Mouse (Mus musculus) forebrain, embryonic 12.5 days (tissue): ENCODE measurements around the gene Thada. TPM values are rescaled to one million over a fixed set of nuclear protein-coding genes. Genes with fewer than 3 reads are reported as not detected.

Source experiments
- ATAC-seq: fragments of 200-750 bp; cut with Nextera tagmentation; 2 replicates; pipeline ENCODE4 v1.8.0; 2017; ENCODE audit warnings: moderate TSS enrichment; ENCODE audit not compliant: low FRiP score
- H3K27ac ChIP-seq: fragments of 300-500 bp; sonication (generic); 2 replicates; pipeline ENCODE4 v1.5.1; 2016; ENCODE audit warnings: mild to moderate bottlenecking
- H3K27me3 ChIP-seq: fragments of 300-500 bp; sonication (generic); 2 replicates; pipeline ENCODE4 v1.6.1; 2016; ENCODE audit warnings: mild to moderate bottlenecking
- H3K36me3 ChIP-seq: fragments of 300-500 bp; sonication (generic); replicated peaks from 2 replicates; pipeline ENCODE4 v1.6.1; 2016; ENCODE audit warnings: mild to moderate bottlenecking
- H3K4me1 ChIP-seq: fragments of 300-500 bp; sonication (generic); 2 replicates; pipeline ENCODE4 v1.6.1; 2016
- H3K4me2 ChIP-seq: fragments of 300-500 bp; sonication (generic); 2 replicates; pipeline ENCODE4 v1.6.1; 2016; ENCODE audit warnings: mild to moderate bottlenecking, moderate library complexity
- H3K4me3 ChIP-seq: fragments of 300-500 bp; sonication (generic); replicated peaks from 2 replicates; pipeline ENCODE4 v1.5.1; 2016; ENCODE audit warnings: mild to moderate bottlenecking
- H3K9ac ChIP-seq: fragments of 300-500 bp; sonication (generic); 2 replicates; pipeline ENCODE4 v1.6.1; 2016; ENCODE audit warnings: mild to moderate bottlenecking
- H3K9me3 ChIP-seq: fragments of 300-500 bp; sonication (generic); 2 replicates; pipeline ENCODE4 v1.6.1; 2016
- WGBS: fragments of 180-500 bp; shearing (Covaris S2); methylation state at CpG from one replicate; pipeline ENCODE4 v1.1.7; 2016; 5-methylcytosine and 5-hydroxymethylcytosine counted together
- polyA plus RNA-seq: library from polyadenylated mRNA; unstranded; fragments of >200 nt; fragmentation: Nextera tagmentation; extraction: Ambion mirVana; gene quantifications from 2 replicates; pipeline ENCODE4 v1.2.1, GENCODE M21; 2016

Gene Thada
- polyA plus RNA-seq, 1 experiment from 2014 or later = 11.8 TPM

DNA sequence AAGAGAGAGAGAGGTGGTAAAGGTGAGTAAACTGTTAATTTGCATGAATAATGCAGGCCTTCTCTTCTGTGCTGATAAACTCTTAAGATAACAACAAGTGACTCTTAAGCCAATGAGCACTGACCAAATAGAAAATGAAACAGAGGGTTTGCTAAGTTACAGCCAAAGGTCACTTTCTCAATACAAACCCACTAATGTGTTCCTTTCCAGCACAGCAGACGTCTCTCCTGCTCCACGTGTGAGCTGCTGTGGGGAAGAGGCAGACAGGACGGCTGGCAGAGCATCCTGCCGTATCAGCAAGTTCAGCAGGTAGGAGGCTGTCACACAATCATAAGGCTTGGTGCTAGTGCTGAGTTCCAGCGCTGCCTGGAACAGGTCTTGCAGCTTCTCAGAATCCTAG lies 34.0 kb downstream of the Thada start:
- no peaks in the 10 kb centered on the region for H3K4me1 ChIP-seq
- no peak overlapping the region for H3K27ac ChIP-seq
- H3K9ac ChIP-seq = no peak overlapping the region
- peaks cover 84% of the 10 kb centered on the region for H3K36me3 ChIP-seq
- H3K4me2 ChIP-seq = no peak overlapping the region
- 86% methylated on average over 5 of the region's 5 CpGs for WGBS
- no peak overlapping the region for H3K4me3 ChIP-seq
- H3K9me3 ChIP-seq = no peaks in the 10 kb centered on the region
- no peaks in the 10 kb centered on the region for H3K27me3 ChIP-seq
- ATAC-seq = no peak

- no peak overlapping the region for H3K4me2 ChIP-seq
- H3K9me3 ChIP-seq = no peaks in the 10 kb centered on the region
- peaks cover 58% of the 10 kb centered on the region for H3K36me3 ChIP-seq
- no peak overlapping the region for H3K9ac ChIP-seq
- no peak for ATAC-seq
- no peaks in the 10 kb centered on the region for H3K27me3 ChIP-seq
- H3K4me3 ChIP-seq = no peak overlapping the region
- no peaks in the 10 kb centered on the region for H3K4me1 ChIP-seq
- WGBS = 95% methylated on average over 1 of the region's 1 CpGs
- H3K27ac ChIP-seq = no peak overlapping the region
Observed at GRCm38 (mm10) chr17:84424258-84424657, 41.7 kb downstream of the Thada start.

DNA sequence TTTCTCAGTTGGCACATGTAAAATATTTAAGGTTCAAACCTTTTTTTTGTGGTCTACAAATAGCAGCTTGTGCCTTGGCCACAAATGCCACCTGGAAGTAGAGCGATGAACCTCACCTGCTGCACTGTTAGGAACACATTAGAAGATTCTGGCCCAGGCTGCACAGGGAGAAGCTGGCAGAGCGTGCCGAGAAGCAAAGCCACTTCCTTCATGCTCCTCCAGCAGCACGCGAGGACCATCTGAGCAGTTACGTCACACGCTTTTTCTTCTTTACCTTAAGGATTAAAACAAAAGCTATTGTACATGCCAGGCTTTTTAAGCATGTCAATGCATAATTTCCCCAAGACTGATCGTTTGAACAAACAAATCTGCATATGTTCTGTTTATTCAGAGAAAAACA lies 43.1 kb downstream of the Thada start:
- no peaks in the 10 kb centered on the region for H3K4me1 ChIP-seq
- H3K27me3 ChIP-seq = no peaks in the 10 kb centered on the region
- no peak overlapping the region for H3K27ac ChIP-seq
- peaks cover 45% of the 10 kb centered on the region for H3K36me3 ChIP-seq
- H3K4me2 ChIP-seq = no peak overlapping the region
- WGBS = 88% methylated on average over 8 of the region's 8 CpGs
- H3K9ac ChIP-seq = no peak overlapping the region
- no peaks in the 10 kb centered on the region for H3K9me3 ChIP-seq
- ATAC-seq = no peak
- H3K4me3 ChIP-seq = no peak overlapping the region

DNA sequence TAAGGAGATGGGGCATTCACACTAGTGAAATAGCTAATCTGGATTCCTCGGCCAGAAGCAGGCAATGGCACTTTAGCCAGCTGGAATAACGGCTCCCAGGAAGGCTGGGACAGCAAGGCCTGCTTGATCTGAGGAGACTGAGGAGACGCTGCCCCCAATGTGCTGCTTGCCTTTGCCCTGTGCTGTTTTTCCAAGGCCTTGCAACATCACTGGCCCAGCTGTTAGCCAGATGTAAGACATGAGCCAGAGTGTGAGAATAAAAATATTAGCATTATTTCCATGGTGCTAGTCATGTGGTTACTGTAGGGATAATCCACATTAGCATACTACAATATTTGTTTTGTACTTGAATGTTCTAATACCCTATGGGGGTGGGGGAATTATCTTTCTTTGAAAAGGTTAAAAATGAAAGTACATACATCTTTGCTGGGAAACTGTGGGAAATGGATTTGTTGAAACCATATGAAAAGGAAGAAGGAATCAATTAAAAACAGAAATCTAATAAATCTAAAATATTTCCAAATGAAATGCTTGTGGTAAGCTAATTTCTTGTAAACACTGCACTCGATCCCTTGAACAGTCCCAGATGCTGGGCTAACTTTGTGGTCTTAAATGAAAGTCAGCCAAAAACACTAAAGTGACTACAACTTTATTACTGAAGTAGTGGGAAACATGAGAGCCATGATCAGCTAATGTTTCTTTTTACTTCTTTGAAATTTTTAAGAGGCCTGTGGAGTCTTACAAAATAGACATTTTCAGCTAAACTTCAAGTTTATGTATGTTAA lies 43.8 kb downstream of the Thada start:
- no peaks in the 10 kb centered on the region for H3K27me3 ChIP-seq
- ATAC-seq = no peak
- no peaks in the 10 kb centered on the region for H3K4me1 ChIP-seq
- no peak overlapping the region for H3K27ac ChIP-seq
- H3K4me2 ChIP-seq = no peak overlapping the region
- no peak overlapping the region for H3K4me3 ChIP-seq
- WGBS = 88% methylated on average over 4 of the region's 4 CpGs
- H3K36me3 ChIP-seq = peaks cover 39% of the 10 kb centered on the region
- no peaks in the 10 kb centered on the region for H3K9me3 ChIP-seq
- H3K9ac ChIP-seq = no peak overlapping the region

DNA sequence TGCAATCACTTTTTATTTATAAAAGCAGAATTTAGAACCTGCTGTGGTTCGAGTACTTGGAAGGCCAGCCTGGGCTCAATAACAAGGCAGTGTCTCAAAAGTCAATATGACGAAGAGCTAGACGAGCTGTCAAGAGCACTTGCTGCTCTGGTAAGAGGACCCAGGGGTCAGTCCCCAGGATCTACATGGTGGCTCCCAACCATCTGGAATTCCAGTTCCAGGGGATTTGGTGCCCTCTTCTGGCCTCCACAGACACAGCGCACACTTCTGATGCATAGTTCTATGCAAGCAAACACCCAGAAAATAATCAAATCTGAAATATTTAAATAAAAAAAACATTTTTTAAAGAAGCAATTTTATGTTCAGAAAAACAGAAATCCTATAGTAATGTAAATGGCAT lies 45.0 kb downstream of the Thada start:
- H3K36me3 ChIP-seq = peaks cover 31% of the 10 kb centered on the region
- WGBS = 95% methylated on average over 4 of the region's 4 CpGs
- H3K4me3 ChIP-seq = no peak overlapping the region
- H3K9ac ChIP-seq = no peak overlapping the region
- H3K27ac ChIP-seq = no peak overlapping the region
- no peak overlapping the region for H3K4me2 ChIP-seq
- no peaks in the 10 kb centered on the region for H3K9me3 ChIP-seq
- ATAC-seq = no peak
- no peaks in the 10 kb centered on the region for H3K4me1 ChIP-seq
- H3K27me3 ChIP-seq = no peaks in the 10 kb centered on the region

DNA sequence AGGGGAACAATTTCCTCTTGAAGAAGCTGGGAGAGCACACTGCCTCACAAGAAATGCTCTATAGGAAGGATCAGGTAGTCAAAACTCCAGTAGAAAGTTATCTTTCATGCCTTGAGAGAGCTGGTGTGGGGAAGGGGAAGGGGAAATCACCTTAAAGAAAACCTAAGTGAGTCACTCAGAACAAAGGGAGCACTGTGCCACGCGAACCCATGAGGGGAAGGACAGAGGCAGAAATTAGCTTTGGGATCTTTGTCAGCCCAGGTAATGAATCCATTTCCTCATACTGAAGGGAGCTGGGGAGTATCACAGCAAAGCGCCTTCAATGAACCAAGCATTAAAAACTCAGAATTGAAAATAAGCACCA lies 45.7 kb downstream of the Thada start:
- Histone ChIP-seq H3K27ac (no peak overlapping the region), H3K4me3 (no peak overlapping the region), H3K9me3 (no peaks in the 10 kb centered on the region), H3K36me3 (peaks cover 24% of the 10 kb centered on the region), H3K27me3 (no peaks in the 10 kb centered on the region), H3K9ac (no peak overlapping the region), H3K4me2 (no peak overlapping the region), H3K4me1 (no peaks in the 10 kb centered on the region)
- ATAC-seq = no peak
- 85% methylated on average over 3 of the region's 3 CpGs for WGBS

GRCm38 (mm10) chr17:84419326-84420275 lies 46.4 kb downstream of the Thada start:
- no peak overlapping the region for H3K4me2 ChIP-seq
- H3K27ac ChIP-seq = no peak overlapping the region
- no peak for ATAC-seq
- H3K27me3 ChIP-seq = no peaks in the 10 kb centered on the region
- peaks cover 18% of the 10 kb centered on the region for H3K36me3 ChIP-seq
- 84% methylated on average over 11 of the region's 11 CpGs for WGBS
- H3K9ac ChIP-seq = no peak overlapping the region
- H3K9me3 ChIP-seq = no peaks in the 10 kb centered on the region
- H3K4me1 ChIP-seq = no peaks in the 10 kb centered on the region
- H3K4me3 ChIP-seq = no peak overlapping the region

DNA sequence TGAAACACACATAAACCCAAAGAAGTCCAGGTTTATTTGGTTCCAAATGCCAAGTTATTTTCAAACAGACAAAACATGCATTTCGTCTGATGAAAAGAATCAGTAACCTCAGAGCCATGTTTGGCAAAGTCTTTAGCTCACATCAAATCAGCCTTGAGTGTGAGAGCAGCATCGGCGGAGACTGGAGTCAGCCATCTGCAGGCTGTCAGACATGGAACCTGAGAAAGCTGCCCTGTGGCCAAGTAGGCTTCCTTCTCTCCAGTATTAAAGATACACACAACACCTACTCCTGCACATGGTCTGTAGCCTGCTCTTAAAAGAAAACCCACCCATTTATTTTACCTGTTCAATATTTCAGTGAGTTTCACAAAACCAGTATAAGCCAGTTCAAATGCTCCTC lies 50.1 kb downstream of the Thada start:
- 85% methylated on average over 3 of the region's 3 CpGs for WGBS
- Histone ChIP-seq H3K4me1 (no peaks in the 10 kb centered on the region), H3K4me2 (no peak overlapping the region), H3K27me3 (no peaks in the 10 kb centered on the region), H3K9ac (no peak overlapping the region), H3K27ac (no peak overlapping the region), H3K9me3 (no peaks in the 10 kb centered on the region), H3K36me3 (peaks cover 7% of the 10 kb centered on the region), H3K4me3 (no peak overlapping the region)
- no peak for ATAC-seq

GRCm38 (mm10) chr17:84408731-84409130 lies 57.3 kb downstream of the Thada start:
- Histone ChIP-seq H3K4me3 (no peak overlapping the region), H3K27me3 (no peaks in the 10 kb centered on the region), H3K36me3 (peaks cover 3% of the 10 kb centered on the region; the same call in 1 of the 2 replicates), H3K4me2 (no peak overlapping the region), H3K4me1 (no peaks in the 10 kb centered on the region), H3K27ac (no peak overlapping the region), H3K9ac (no peak overlapping the region), H3K9me3 (no peaks in the 10 kb centered on the region)
- 90% methylated on average over 1 of the region's 1 CpGs for WGBS
- no peak for ATAC-seq

GRCm38 (mm10) chr17:84405616-84406015 lies 60.4 kb downstream of the Thada start:
- H3K36me3 ChIP-seq = 0 out of 2 replicates have a peak, but pooled peaks cover 4% of the 10 kb centered on the region
- H3K27ac ChIP-seq = no peak overlapping the region
- no peaks in the 10 kb centered on the region for H3K9me3 ChIP-seq
- ATAC-seq = no peak
- no peaks in the 10 kb centered on the region for H3K4me1 ChIP-seq
- H3K27me3 ChIP-seq = no peaks in the 10 kb centered on the region
- no peak overlapping the region for H3K4me3 ChIP-seq
- no peak overlapping the region for H3K9ac ChIP-seq
- WGBS = 88% methylated on average over 6 of the region's 6 CpGs
- no peak overlapping the region for H3K4me2 ChIP-seq

DNA sequence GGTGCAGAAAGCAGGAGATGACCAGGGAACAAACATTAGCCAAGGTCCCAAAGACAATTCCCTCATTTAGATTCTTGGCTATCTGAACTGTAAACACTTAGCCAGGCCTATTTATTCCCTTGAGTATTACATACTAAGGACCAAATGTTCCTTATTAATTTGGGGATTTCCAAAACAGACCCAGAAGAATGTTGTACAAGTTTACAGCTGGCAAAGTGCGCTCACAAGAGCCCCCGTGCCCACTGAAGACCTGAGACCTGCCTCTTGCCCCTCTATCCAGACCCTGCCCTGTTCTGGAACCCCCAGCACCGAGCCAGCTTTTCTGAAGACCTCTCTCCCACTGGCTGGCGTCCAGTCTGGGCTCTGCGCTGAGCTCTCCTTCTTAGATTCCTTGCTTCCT lies 64.2 kb downstream of the Thada start:
- Histone ChIP-seq H3K4me2 (no peak overlapping the region), H3K36me3 (peaks cover 15% of the 10 kb centered on the region), H3K4me3 (no peak overlapping the region), H3K27ac (no peak overlapping the region), H3K9me3 (no peaks in the 10 kb centered on the region), H3K4me1 (no peaks in the 10 kb centered on the region), H3K9ac (no peak overlapping the region), H3K27me3 (no peaks in the 10 kb centered on the region)
- ATAC-seq = no peak
- WGBS = 94% methylated on average over 5 of the region's 5 CpGs

DNA sequence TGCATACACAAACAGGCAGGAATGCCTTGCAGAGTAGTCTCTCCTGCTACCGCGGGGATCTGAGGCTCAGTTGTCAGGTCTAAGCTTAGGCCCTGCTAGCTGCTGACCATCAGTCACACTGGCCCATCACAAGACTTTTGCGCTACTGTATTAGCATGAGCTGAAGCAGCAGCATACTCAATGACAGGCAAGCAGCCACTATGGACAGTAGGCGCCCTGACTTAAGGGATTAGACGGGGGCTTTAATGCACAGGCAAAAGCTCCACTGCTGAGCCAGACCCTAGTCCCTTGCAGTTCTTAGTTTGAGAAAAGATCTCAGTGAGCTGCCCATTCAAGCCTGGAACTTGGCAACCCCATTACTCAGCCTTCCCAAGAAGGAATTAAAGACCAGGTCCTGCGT lies 66.6 kb downstream of the Thada start:
- H3K27me3 ChIP-seq = no peaks in the 10 kb centered on the region
- H3K36me3 ChIP-seq = peaks cover 23% of the 10 kb centered on the region
- H3K4me2 ChIP-seq = no peak overlapping the region
- no peaks in the 10 kb centered on the region for H3K9me3 ChIP-seq
- H3K4me1 ChIP-seq = no peaks in the 10 kb centered on the region
- H3K4me3 ChIP-seq = no peak overlapping the region
- H3K9ac ChIP-seq = no peak overlapping the region
- 79% methylated on average over 6 of the region's 6 CpGs for WGBS
- H3K27ac ChIP-seq = no peak overlapping the region
- ATAC-seq = no peak
